Mouse (Mus musculus) embryo, embryonic 10.5 days (tissue): ENCODE measurements around the gene Jaml.

ENCODE experiments used
- DNase-seq: peaks from one replicate; pipeline ENCODE4 v3.0.0-alpha.2; 2015; ENCODE audit warnings: low spot score

Jaml gene

DNA sequence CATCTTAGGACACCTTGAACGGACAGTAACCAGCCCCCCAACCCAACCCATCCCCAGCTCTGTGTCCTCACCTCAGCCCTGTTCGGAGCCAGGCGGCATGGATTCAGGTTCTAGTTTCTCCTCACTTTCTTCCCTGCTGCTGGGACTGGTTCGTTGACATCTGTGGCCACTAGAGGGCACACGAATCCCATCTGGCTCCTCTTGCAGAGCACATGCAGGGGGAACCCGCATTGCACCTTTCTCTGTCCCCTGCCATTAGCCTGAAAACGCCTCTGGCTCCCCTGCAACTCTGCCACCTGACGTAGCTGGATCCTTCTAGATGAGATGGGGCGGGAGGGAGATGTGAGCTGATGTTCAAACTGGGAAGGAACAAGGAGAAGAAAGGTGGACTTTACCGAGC lies 42.8 kb downstream of the Jaml start:
- DNase-seq = peak; percentile 84

DNA sequence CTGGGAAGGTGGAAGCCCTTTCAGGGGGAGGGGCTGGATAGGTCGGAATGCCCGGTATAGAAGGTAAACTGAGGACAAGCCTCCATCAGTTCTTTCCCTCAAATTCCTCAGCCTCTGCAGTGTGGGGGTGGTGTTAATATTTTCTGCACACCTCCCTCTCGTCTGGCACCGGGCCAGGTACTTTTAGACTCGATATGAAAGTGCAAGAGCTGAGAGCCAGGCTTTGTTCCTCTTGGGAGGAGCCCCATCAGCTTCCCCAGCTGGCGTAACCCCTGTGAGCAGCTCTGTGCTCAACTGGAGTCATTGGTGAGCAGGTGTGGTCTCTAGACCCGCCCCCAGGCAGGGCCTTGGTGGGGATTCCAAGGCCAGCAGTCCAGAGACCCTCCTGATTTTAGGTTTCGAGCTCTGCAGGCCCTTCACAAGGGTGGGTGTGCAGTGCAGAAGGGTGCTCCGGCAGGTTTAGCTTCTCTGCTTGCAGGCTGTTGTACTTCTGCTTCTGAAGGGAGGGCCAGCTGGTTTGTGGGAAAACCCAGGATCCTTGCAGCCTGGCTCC lies 43.3 kb downstream of the Jaml start:
- no peak for DNase-seq

DNA sequence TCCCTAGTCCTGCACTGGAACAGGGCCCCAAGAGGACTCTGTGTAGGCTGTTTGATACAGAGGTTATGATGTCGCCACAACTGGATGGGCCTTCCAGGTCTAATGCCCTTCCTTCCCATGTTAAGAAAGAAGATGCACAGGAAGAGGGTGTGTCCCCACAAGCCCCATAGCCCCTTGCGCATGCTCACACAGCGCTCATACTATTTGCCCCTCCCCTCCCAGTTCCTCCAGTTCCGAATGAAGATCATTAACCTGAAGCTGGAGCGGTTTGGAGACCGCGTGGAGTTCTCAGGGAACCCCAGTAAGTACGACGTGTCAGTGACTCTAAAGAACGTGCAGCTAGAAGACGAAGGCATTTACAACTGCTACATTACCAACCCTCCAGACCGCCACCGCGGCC lies 46.2 kb downstream of the Jaml start:
- no peak for DNase-seq

DNA sequence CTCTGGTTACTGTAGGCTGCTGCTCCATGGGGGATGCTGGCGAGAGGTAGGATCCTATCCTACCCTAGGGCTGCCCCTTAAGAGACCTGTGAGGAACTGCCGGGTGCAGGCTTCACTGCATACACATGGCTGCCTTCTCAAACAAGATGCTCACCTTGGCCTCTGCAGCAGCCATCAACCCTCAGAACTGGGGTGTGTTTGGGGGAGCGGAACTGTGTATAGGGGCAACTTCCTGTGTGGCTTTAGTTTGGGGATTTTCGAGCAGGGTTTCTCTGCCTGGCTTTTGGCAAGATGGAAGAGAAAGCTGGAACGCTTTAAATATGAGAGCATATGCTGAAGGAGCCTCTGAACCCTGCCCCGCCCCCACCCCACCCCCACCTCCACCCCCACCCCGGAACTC lies 48.0 kb downstream of the Jaml start:
- no peak for DNase-seq

DNA sequence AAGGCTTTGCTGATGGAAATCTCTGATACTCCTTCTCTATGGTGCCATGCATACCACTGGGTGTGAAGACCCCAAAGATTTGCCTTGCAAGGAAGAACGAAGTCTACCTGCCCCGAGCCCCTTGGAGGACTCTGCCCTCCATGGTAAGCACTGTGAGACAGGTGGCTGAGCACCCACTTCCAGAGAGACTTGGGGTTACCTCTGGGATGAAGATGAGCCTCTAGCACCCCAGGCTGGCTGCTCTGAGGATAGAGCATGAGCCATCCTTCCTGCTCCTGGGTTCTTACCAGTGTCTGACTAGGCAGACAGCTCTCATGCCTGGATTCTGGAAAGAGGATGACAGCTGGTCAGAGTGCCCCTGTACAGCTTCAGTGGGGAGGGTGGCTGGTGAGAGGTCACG lies 51.1 kb downstream of the Jaml start:
- no peak for DNase-seq

DNA sequence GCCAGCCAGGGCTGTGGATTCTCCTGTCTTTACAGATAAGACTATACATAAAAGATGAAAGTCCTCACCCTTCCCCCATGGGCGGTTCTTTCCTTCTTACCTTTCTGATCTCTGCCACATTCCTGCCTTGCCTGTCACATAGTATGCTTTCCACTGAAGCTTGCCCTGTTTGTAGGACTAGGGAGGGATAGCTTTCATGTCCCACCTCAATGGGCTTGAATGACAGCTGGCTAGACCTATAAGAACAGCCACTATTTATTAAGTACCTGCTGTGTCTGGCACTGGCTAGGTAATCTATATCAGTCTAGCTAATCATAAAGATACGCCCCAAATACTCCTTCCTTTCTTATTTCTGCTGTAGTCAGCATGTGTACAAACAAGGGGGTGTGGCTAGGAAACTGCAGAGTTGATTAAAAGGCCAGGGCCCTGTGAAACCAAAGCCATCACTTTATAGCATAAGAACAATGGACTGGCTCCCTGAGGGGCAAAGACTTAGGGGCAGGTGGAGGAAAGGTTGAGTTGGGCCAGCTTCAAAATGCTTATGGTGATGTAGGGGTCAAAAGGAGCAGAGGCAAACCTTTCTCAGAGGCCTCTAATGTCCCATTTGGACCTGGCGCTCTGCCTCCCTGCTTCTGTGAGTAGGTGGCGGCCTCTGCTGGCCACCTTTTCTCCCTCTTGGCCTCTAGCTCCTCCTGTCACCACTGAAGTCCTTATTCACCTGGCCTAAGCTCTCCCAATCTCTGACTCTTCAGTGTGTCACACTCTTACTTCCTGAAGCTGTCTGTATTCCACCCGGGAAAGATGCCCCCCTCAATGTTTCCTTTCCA lies 54.7 kb downstream of the Jaml start:
- DNase-seq = peak; percentile 68

DNA sequence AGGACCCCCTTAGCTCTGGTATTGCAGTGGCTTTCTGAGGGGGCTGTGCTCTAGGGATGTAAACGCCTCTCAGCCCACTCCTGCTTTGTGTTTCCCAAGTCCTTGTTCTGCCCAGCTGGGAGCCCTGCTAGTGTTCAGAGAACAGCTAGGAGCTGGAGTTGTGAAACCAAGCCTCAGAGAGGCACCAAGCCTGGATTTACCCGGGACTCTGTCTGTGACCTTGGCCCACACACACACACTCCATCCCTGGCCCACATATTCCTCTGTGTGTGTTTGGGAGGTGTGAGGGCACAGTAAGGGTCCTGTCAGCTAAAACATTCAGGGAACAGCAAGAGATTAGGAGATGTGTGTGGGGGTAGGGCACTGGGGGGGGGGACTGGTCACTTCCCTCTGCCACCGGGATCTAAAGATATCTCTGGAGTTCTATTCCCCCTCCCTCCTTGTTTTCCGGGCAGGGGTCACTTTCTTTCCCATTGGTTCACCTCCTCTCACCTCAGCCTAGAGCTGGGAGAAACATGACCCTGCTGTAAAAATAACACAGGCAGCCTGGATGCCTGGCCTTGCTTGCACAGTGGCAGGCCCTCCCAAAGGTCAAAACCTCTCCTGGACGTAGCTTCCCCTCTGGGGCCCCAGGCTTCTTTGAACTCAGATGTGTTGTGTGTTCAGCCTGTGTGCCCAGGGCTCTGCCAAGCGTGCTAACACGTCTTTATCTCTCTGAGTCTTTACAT lies 57.6 kb downstream of the Jaml start:
- DNase-seq = peak; percentile 77

DNA sequence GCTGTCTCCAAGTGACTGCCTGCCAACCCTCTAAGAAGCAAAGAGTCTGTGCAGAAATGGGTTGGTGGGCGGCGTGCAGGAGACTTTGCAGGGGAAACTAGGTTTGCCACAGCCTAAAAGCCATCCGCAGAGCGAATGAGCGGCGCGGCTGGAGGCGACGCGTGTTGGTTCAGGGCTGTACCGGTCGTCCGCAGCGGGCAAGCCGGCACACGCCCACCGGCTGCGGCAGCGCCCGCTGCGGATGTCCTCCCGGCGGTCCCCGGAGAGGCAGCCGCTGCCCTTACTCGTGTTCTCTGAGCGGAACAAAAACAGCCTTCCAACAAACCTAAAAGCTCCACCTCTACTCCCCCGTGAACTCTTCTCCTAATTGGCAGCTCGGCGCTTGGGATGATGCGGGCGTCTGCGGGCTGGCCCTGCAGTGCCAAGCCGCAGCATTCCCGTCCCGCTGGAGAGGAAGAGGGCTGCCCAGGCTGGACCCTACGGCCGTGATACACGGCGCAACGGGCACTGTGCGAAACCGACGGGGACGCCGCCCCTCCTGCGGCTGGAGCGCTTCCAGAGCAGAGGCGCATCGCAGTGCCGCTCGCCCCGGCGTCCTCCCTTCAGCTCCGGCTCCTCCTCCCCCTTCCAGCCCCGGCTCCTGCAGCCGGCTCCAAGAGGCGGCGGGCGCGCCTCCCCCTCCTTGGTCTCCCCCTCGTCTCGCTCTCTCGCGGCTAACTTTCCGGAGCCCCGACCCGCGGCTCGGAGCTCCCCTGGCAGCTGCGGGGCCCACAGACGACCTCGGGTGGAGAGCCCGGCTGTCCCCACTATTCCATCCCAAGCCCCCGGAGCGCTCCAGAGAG lies 59.4 kb downstream of the Jaml start, which contains the start of gene Scn4b:
Scn4b (plus strand) TSS at position 205 of the 842 bp plus-strand sequence.
- peak; percentile 69 for DNase-seq

DNA sequence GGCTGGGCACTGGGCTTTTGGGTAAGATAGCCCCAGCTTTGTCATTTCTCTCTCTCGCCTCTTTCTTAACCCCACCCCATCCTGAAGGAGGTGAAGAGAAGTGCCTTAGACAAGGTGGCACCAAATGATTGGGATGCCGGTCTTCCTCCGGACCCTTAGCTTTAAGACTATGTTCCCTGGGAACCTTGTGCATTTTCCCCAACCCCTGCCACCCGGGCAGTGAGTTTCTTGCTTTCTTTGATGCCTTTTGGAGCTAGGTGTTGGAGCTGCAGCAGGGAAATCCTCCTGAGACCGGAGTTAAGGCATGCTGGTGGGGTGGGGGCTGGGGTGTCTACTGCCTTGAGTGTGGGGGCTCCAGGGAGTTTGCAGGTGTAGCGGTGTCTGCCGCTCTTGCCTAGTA lies 60.1 kb downstream of the Jaml start:
- no peak for DNase-seq

DNA sequence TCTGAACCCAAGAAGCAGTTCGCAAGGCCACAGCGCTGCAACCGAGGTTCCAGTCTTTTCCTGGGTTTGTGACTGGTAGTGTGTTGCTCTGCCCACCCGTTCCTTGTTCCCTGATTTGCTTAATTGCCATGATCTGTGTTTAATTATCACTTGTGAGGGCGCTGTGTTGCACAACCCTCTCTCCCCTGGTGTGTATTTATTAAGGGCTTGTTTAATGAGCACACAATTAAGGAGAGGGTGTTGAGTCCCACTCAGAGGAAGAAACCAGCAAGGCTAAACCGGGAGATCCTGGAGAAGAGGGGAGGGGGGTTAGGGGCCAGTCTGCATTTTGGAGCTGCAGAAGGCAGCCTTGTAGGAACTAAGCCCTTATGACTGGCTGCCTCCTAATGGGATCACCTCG lies 62.0 kb downstream of the Jaml start:
- no peak for DNase-seq

DNA sequence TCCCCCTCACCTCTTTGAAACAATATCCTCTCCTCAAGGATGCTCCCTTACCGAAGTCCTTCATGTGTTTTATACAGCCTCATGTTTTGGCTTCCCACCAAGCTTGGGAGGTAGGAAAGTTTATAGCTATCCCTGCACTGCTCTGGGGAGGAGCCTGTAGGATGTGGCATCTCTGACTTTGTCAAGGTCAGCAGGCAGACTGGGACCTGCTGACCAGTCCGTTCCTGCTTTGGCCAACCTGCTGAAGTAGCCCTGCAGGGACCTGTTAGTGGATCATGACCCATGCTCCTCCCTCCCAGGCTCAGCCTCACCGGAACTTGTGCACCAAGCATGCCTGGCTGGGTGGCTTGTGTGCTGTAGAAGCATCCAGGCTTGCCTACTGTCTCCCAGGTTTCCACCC lies 63.7 kb downstream of the Jaml start:
- DNase-seq = no peak

DNA sequence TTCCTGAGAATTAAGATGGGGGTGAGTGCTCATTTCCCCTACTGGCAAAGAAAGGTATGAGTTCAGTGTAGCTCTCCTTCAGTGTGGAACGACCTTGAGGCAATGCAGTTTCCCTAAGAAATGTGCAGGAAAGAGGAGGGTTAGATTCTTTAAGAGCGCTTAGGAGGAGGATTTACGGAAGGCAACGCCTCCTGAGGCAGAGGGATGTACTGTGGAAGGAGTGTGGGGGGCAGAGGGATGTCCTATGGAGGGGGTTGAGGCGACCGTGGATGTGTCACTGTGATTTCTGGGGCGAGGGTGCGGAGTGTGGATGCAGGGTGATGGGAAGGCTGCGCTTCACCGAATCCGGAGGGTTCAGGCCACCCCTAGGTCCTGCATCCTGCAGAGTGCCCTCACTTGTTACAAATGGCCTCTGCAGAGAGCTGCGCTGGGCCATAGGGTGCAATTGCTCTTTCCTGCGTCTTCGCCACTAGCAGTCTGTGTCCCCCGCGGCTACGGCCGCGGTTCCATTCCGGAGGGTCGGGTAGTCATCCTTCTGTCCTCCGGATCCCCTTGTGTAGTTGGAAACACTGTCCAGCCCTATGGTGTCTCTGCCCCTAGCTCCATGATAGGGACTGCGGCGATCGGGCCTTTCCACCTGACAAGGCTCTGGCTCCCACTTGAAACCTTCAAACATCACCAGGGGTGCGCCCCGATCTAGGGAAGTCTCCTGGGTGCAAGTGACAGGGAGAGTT lies 66.7 kb downstream of the Jaml start:
- peak; percentile 22 for DNase-seq

DNA sequence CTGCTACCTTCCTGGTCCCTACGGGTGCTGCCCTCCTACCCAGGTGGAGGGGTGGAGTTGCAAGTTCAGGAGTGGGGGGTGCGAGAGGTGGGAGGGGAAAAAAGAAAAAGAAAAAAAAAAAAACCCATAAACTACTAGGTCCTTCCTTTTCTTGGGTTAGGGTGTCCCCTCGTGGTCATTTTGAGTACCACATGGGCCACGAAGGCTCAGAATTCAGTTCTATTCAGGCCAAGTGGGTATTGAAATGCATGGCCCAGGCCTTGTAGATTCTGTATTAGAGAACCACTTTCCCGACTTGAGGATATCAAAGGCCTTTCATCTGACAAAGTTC lies 67.2 kb downstream of the Jaml start:
- DNase-seq = peak; percentile 83

DNA sequence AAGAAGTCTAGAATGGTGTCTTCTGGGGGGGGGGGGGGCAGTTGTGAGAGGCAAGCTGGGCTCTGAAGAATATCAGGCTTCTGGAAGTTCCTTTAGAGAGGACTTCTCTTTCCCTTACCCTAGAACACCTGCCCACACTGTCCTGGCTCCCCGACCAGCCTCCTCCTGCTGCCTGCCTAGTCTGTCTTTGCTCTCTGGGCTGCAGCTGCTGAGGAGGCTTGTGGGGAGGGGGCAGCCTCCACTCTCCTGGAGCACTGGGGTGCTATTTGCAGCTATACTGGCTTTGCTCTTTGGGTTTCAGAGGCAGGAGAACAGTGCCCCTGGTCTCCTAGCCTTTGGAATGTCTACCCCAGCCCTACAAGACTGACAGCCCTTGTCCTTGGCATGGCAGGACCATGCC lies 72.0 kb downstream of the Jaml start:
- no peak for DNase-seq

DNA sequence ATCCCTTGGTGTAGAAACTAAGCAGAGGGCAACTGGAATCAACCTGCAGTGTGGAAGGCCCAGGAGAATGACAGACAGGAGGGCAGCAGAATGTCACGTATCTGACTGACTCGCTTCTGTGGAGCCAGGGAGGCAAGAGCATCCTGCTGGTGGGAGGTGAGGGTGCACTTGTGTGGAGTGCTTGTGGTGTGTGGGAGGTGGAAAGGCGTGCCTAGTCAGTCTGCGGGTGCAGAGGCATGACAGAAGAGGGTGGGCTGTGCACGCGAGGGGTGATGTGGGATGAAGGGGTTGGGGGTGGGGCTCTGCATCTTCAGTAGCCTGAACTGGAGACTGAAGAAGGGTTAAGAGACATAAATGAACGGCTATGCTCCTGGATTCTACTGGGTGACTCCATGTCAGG lies 74.4 kb downstream of the Jaml start:
- no peak for DNase-seq
